Comparison of ENCODE assay signal across 10 mouse cellular contexts in the genomic region with DNA sequence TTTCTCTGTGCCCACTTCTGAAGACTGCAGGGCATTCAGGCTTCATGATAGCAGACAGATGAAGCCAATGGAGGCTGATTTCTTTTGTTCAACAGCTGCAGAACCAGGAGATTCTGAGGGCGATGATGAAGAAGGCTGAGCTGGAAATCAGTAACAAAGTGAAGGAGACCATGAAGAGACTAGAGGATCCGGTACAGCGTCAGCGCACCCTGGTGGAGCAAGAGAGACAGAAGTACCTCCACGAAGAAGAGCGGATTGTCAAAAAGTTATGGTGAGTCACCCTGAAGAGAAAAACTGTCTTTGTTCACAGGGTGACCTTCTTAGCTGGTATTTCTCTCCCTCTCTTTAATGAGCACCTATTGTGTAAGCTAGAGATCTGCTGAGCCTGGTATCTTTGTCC.
DNase-seq lines count a peak whose midpoint lies in the region; ATAC-seq and TF ChIP-seq lines count a peak whose summit lies in the region.
"Had no signal": no experiment of that assay in that cellular context is flagged by ENCODE, and none has a peak within 500 bp of the region (broad histone marks: within the 10 kb centered on the region; RNA-seq: fewer than 3 reads in every experiment).

No protein-coding gene starts in this region.

- no peak overlapping the region for H3K4me2 ChIP-seq in limb, embryonic 14.5 days (replicated peaks; ENCODE audit: low read depth, low read length, severe bottlenecking)
- no peak overlapping the region for H3K4me2 ChIP-seq in midbrain, embryonic 13.5 days (replicated peaks)
- H3K4me2 ChIP-seq: embryonic facial prominence, embryonic 15.5 days; limb, embryonic 15.5 days had no signal

- H3K4me3 ChIP-seq in limb, embryonic 14.5 days (replicated peaks; ENCODE audit: low read length): no peak overlapping the region
- no peak overlapping the region for H3K4me3 ChIP-seq in limb, embryonic 10.5 days
- H3K4me3 ChIP-seq in midbrain, embryonic 13.5 days (replicated peaks): no peak overlapping the region
- H3K4me3 ChIP-seq: embryonic facial prominence, embryonic 15.5 days; limb, embryonic 15.5 days had no signal

- H3K27me3 ChIP-seq in limb, embryonic 14.5 days (ENCODE audit: control insufficient read depth, insufficient read depth, low read length): no peaks in the 10 kb centered on the region
- no peaks in the 10 kb centered on the region for H3K27me3 ChIP-seq in limb, embryonic 10.5 days (ENCODE audit: low read depth, poor library complexity, severe bottlenecking)
- H3K27me3 ChIP-seq in midbrain, embryonic 13.5 days: no peaks in the 10 kb centered on the region
- H3K27me3 ChIP-seq: embryonic facial prominence, embryonic 15.5 days; limb, embryonic 15.5 days had no signal

- H3K36me3 ChIP-seq in limb, embryonic 14.5 days (ENCODE audit: control insufficient read depth, insufficient read depth, low read length): no peaks in the 10 kb centered on the region
- H3K36me3 ChIP-seq in limb, embryonic 10.5 days: no peaks in the 10 kb centered on the region
- no peaks in the 10 kb centered on the region for H3K36me3 ChIP-seq in midbrain, embryonic 13.5 days
- H3K36me3 ChIP-seq: limb, embryonic 15.5 days had no signal

- no peak for TF ChIP-seq POLR2A in limb, embryonic 14.5 days (IDR thresholded peaks at IDR 0.05; ENCODE audit: borderline replicate concordance, extremely low read depth, insufficient read depth, insufficient read length)

- no peak overlapping the region for H3K27ac ChIP-seq in limb, embryonic 14.5 days (replicated peaks; ENCODE audit: low read depth, low read length)
- H3K27ac ChIP-seq in limb, embryonic 10.5 days: no peak overlapping the region
- H3K27ac ChIP-seq in midbrain, embryonic 13.5 days: no peak overlapping the region
- H3K27ac ChIP-seq: embryonic facial prominence, embryonic 15.5 days; limb, embryonic 15.5 days had no signal

- no peak for ATAC-seq in cerebellum, adult (ENCODE audit: insufficient number of reproducible peaks, low FRiP score, low TSS enrichment)
- ATAC-seq in limb, embryonic 14.5 days (ENCODE audit: low FRiP score, low read depth): no peak
- no peak for ATAC-seq in midbrain, embryonic 13.5 days

- H3K4me1 ChIP-seq in limb, embryonic 14.5 days (ENCODE audit: control insufficient read depth, insufficient read depth, low read length): no peaks in the 10 kb centered on the region
- no peaks in the 10 kb centered on the region for H3K4me1 ChIP-seq in limb, embryonic 10.5 days
- H3K4me1 ChIP-seq in midbrain, embryonic 13.5 days (replicated peaks): peaks cover 6% of the 10 kb centered on the region; the same call in 1 of the 2 replicates
- H3K4me1 ChIP-seq: embryonic facial prominence, embryonic 15.5 days; limb, embryonic 15.5 days had no signal

- H3K9me3 ChIP-seq in limb, embryonic 14.5 days (ENCODE audit: control insufficient read depth, low read length): no peaks in the 10 kb centered on the region
- H3K9me3 ChIP-seq in limb, embryonic 10.5 days (replicated peaks): no peaks in the 10 kb centered on the region
- H3K9me3 ChIP-seq in midbrain, embryonic 13.5 days: no peaks in the 10 kb centered on the region
- H3K9me3 ChIP-seq: embryonic facial prominence, embryonic 15.5 days; limb, embryonic 15.5 days had no signal

- DNase-seq in cerebellum, postnatal 4 days (ENCODE audit: low spot score in 2 of 2): peak; percentile 22 to 25
- DNase-seq in limb, embryonic 14.5 days (ENCODE audit: low spot score): peak; percentile 53
- no peak for DNase-seq in limb, embryonic 10.5 days (ENCODE audit: low spot score)
- DNase-seq in embryo, embryonic 11 days: peak; percentile 51
- peak; percentile 64 to 65 for DNase-seq in left cerebral cortex, postnatal 14 days (ENCODE audit: low spot score in 2 of 2)
- DNase-seq in urinary bladder, adult 2 months (ENCODE audit: low spot score): no peak

- no peak overlapping the region for H3K9ac ChIP-seq in limb, embryonic 14.5 days (ENCODE audit: low read depth, low read length, severe bottlenecking)
- H3K9ac ChIP-seq in midbrain, embryonic 13.5 days (replicated peaks): no peak overlapping the region
- H3K9ac ChIP-seq: embryonic facial prominence, embryonic 15.5 days; limb, embryonic 15.5 days had no signal

- intact Hi-C loops in left cerebral cortex, postnatal 14 days (cut with DNase I): loop anchor here (10.0 kb wide), 3 partner anchors 283 to 1353 kb away; no protein-coding TSS in a partner anchor

- 75% methylated on average over 6 of the region's 6 CpGs for WGBS in limb, embryonic 14.5 days
- 81% methylated on average over 6 of the region's 6 CpGs for WGBS in limb, embryonic 10.5 days
- 80% methylated on average over 6 of the region's 6 CpGs for WGBS in midbrain, embryonic 13.5 days

Comparison
In these comparisons a context has a peak if more than half of its experiments do, and no peak if none do; other contexts are left out.
1. DNase-seq: peak in cerebellum, postnatal 4 days (2 of 2), limb, embryonic 14.5 days (single experiment), embryo, embryonic 11 days (single experiment) and left cerebral cortex, postnatal 14 days (2 of 2); none in limb, embryonic 10.5 days (single experiment) and urinary bladder, adult 2 months (single experiment).